Mouse (Mus musculus) layer of hippocampus, adult 11-12 months (tissue): ENCODE measurements around the gene Clec16a.

Source experiments
- DNase-seq: peaks from one replicate; pipeline ENCODE4 v3.0.0; 2022; ENCODE audit warnings: low spot score

The Clec16a gene

GRCm38 (mm10) chr16:10763540-10764264 lies 218.6 kb downstream of the Clec16a start:
- no peak for DNase-seq

GRCm38 (mm10) chr16:10764323-10764722 lies 219.2 kb downstream of the Clec16a start:
- no peak for DNase-seq

GRCm38 (mm10) chr16:10767158-10767557 lies 222.0 kb downstream of the Clec16a start:
- peak; percentile 78 for DNase-seq

GRCm38 (mm10) chr16:10768821-10769220 lies 223.7 kb downstream of the Clec16a start:
- DNase-seq, result no peak

- no peak for DNase-seq
These were observed 224.5 kb downstream of the Clec16a start for GRCm38 (mm10) chr16:10769661-10770060.

- no peak for DNase-seq
These were observed 225.6 kb downstream of the Clec16a start for GRCm38 (mm10) chr16:10770531-10771325.

GRCm38 (mm10) chr16:10771769-10772510 lies 226.8 kb downstream of the Clec16a start:
- no peak for DNase-seq

- no peak for DNase-seq
These were observed 228.4 kb downstream of the Clec16a start for GRCm38 (mm10) chr16:10773543-10773942.

GRCm38 (mm10) chr16:10774726-10775125 lies 229.6 kb downstream of the Clec16a start:
- DNase-seq, result no peak

GRCm38 (mm10) chr16:10776322-10776721 lies 231.2 kb downstream of the Clec16a start:
- no peak for DNase-seq

- DNase-seq, result no peak
These were observed 232.5 kb downstream of the Clec16a start for GRCm38 (mm10) chr16:10777579-10778160.

- DNase-seq, result no peak
These were observed 235.5 kb downstream of the Clec16a start for GRCm38 (mm10) chr16:10780631-10781120.

- no peak for DNase-seq
These were observed 236.8 kb downstream of the Clec16a start for GRCm38 (mm10) chr16:10781862-10782371.

- no peak for DNase-seq
These were observed 237.4 kb downstream of the Clec16a start for GRCm38 (mm10) chr16:10782377-10783151.

- no peak for DNase-seq
These were observed 238.0 kb downstream of the Clec16a start for GRCm38 (mm10) chr16:10783152-10783434.

GRCm38 (mm10) chr16:10783451-10783850 lies 238.3 kb downstream of the Clec16a start:
- no peak for DNase-seq

- DNase-seq, result peak; percentile 31
These were observed 239.0 kb downstream of the Clec16a start for GRCm38 (mm10) chr16:10783883-10784792.

- DNase-seq, result peak; percentile 86
These were observed 239.7 kb downstream of the Clec16a start for GRCm38 (mm10) chr16:10784793-10785370.

GRCm38 (mm10) chr16:10785371-10786231 lies 240.5 kb downstream of the Clec16a start, which contains the start of gene Socs1:
Socs1 (minus strand) TSS chr16:10785536.
- DNase-seq, result peak; percentile 79
